Mouse (Mus musculus) layer of hippocampus, adult 18-20 months (tissue): ENCODE results near the gene Rnps1. TPM values are rescaled to one million over a fixed set of nuclear protein-coding genes. Genes with fewer than 3 reads are reported as not detected.
"Not testable (repeated sequence)": the region's sequence is repeated elsewhere in the genome, so short reads cannot be mapped to it uniquely, and the experiment has no call there.

ENCODE experiments used
- DNase-seq, 2 experiments: peaks; one replicate each; pipeline ENCODE4 v3.0.0; 2022; ENCODE audit warnings: low spot score in 2 of 2
- total RNA-seq, 2 experiments: library from RNA; stranded (reverse); gene quantifications; 2 replicates each; pipeline ENCODE4 v1.2.3; 2021

The Rnps1 gene
- total RNA-seq, 2 experiments from 2014 or later = 123 to 124 TPM

GRCm38 (mm10) chr17:24426471-24427169 is 12.3 kb downstream of the Rnps1 start, which contains the start of gene Eci1:
TSS of gene Eci1 (plus strand) at chr17:24426641.
- peak; percentile 86 to 90 for DNase-seq

DNA sequence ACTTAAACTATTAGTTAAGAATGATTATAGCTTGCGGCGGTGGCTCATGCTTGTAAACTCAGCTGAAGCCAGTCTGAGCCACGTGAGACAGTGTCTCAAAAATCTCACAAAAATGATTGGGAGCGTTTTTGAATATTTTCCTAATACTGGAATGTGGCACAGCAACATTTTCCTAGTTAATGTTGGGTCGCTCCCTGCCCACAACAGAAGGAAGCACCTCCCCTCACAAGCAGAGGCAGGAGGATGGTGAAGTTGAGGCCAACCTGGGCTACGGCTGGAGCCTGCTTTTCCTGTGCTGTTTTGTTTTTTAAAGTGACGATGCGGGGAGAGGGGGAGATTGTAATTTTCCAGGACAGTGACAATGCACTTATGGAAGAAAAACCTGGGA is 12.8 kb downstream of the Rnps1 start:
- no peak for DNase-seq

- no peak for DNase-seq
Observed at GRCm38 (mm10) chr17:24429201-24429983, 15.0 kb downstream of the Rnps1 start.

GRCm38 (mm10) chr17:24437016-24437415 is 22.7 kb downstream of the Rnps1 start:
- peak in 1 of 2 experiments; percentile 66 for DNase-seq

DNA sequence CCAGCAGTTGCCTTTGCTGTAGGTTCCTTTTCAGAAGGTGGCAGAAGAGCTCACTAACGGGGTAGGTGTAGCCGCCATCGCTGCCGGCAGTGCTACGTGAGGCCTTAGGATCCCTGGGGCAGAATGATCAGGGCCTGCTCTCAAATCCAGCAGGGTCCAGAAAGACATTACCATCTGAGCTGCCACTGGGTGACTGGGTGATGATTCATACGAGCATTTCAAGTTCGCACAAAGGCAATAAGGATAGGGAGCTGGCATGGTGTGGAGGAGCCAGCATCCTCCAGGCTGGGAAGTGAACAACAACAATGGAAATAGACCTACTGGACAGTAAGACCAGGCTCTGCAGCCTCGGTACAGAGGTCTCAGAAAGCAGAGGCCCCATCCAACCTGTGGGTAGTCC is 26.0 kb downstream of the Rnps1 start:
- no peak for DNase-seq

DNA sequence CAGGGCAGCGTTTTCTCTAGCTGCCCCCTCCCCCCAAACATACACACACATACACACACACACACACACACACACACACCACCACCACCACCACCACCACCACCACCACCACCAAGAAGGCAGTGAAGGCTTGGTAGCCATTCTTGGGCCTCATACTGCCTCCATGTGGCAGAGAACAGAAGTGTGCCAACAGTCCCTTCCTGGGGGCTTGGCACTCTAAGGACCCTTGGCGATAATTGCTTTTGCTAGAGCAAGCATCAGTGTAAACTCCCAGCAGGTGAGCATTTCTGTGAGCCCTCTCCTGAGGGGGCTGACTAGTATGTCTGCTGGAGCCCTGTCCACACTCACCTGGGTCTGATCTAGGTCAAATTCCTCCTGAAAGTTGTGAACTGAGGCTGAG is 26.8 kb downstream of the Rnps1 start:
- DNase-seq = no peak

DNA sequence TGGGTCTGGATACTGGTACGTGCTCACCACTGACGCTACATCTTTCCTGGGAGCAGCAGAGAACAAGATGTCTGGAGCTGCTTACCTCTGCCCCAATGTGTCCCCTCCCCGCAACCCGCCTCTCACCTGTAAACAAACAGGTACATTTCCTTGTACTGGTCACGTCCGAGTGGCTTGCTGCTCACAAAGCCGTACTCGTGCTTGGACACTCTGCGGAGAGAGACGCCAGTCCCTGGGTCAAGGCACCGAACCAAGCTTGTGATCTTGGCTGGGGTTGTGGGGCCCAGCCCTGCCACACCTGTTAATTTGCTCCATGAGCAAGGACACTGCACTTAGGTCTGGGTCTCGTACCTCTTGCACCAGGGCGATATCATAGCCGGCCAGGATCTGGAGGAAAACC is 27.7 kb downstream of the Rnps1 start:
- no peak for DNase-seq

- no peak for DNase-seq
Observed at GRCm38 (mm10) chr17:24442632-24443155, 28.3 kb downstream of the Rnps1 start, which contains the start of gene Dnase1l2. TSS of gene Dnase1l2 (minus strand) at chr17:24443105.

DNA sequence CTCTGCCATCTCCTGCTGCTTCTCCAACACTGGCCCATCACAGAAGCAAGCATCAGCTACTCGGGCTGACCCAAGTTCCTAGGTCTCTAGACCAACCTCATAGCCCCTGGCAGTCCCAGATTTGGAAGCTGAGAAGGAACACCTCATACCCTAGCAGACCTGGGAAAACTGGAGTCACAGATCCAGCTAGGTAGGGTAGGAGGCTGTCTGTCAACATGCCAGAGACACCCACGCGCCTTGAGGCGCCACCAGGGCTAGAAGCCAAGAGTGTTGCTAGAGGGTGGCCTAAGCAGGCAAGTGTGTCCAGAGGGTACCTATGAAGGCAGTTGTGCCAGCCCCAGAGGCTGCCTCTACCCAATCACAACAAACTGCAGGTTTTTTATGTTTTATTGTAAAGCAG is 29.0 kb downstream of the Rnps1 start:
- DNase-seq = peak in 1 of 2 experiments; percentile 62

DNA sequence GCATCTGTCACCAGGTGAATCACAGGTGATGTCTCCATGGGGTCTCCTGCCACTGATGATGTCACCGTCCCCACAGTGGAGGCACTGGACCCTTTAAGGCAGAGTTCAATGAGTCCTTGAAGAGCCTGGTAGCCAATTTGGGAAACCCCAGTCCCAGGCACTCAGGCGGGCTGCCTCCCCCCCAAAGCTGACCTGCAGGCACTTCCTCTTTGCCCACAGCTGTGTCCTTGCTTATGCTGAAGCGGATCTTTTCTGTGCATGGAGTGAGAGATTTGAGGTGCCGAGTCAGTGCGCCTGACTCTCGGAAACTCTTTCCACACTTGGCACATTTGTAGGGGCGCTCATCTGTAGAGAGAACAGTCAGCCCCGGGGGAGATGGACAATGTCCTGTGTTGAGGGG is 32.2 kb downstream of the Rnps1 start:
- no peak for DNase-seq

- no peak for DNase-seq
Observed at GRCm38 (mm10) chr17:24449507-24449906, 35.1 kb downstream of the Rnps1 start.

GRCm38 (mm10) chr17:24451220-24451619 is 36.9 kb downstream of the Rnps1 start:
- no peak for DNase-seq

DNA sequence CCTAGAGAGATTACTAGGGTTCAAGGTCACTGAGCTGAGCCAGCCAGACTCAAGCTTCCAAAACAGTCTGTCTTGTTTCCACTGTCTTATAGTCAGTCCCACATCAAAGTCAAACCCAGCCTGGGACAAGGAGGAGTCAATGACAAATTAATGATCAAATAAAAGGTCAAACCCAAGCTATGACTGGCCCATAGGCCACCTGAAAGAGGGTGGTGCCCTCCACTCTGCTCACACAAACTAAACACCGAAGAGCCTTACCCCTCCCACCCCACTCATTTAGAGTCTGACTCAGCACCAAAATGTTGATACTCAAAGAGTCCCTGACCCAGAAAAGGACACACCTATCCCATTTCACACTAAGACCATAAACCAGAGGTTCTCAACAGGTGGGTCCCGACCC is 39.0 kb downstream of the Rnps1 start:
- DNase-seq = no peak

DNA sequence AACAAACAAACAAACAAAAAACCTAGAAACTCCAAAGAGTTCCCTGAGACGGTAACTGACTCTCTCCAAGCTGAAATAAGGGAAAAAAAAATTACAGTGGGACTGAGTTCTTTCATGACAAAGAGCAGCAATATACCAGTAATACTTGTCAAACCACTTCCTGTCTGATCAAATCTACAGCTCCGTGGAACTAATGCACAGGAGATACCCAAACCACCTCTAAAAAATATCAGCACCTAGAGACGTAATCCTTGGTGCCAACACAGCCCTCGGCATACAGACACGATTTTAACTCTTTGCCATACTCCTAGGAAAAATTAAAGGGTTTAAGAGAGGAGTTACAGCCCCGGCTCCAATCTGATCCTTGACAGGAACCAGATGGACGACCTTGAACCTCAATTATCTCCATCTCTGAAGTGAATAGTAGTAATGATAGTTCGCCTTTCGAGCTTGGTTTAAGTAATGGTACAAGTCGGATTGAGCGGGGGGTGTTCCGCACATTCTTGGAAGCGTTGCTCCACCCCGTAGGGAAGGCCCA is 39.9 kb downstream of the Rnps1 start:
- DNase-seq = no peak

- peak; percentile 99 for DNase-seq
Observed at GRCm38 (mm10) chr17:24454756-24455522, 40.6 kb downstream of the Rnps1 start.

- DNase-seq = not testable (repeated sequence)
Observed at GRCm38 (mm10) chr17:24455523-24456206, 41.3 kb downstream of the Rnps1 start.

DNA sequence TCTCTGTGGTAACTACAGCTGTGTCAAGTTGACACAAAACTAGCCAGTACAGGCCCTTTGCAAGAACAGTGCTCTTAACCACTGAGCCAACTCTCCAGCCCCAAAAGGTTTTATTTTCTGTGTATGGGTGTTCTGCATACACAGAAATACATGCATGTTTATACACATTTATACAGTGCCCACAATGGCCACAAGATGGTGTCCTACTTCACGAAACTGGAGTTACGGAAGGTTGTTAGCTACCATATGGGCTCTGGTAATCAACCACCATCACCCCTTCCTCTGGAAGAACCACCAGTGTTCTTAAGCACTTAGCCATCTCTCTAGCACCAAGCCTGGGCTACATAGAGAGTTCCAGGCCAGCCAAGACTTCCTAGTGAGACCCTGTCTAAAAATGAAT is 47.2 kb downstream of the Rnps1 start:
- no peak for DNase-seq

- DNase-seq = no peak
Observed at GRCm38 (mm10) chr17:24462932-24463331, 48.6 kb downstream of the Rnps1 start.

DNA sequence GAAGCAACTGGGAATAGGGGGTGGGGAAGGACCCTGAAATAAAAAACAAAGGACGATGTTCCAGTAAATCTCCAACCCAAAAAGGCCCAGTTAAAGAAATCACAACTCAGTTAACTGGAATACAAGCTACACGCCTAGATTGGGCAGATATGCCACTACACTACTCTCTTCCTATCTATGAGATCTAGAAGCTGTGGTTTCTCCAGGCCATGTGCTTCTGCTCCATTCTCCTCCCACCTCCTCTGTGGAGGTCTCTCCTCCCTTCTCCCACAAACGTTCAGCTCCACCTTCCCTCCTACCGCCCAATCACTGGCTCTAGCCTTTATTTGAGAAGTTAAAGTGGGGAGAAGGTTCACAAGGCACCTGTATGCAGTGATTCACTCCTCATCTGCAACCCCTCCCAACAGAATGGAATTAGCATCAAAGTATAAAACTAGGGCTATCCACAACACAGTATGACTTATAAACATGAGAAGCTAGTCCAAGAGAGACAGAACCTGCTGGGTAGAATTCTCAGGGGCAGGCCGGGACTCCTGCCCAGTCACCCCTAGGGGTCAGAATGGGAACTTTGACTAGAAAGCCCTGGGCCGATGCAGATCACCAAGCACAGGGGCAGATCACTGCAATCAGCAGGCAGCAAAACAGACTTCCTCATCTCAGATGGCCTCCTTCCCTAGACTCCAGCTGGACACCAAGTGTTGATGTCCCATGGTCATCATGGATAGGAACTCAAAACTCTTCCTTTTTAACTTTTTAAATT is 49.2 kb downstream of the Rnps1 start:
- no peak for DNase-seq
